ENCODE assay signal across 7 mouse cellular contexts in genomic region chr12:110373408-110374065, GRCm38 (mm10).
DNase-seq lines count a peak whose midpoint lies in the region; ATAC-seq lines count a peak whose summit lies in the region.

No protein-coding gene starts in this region.

- H3K9ac ChIP-seq in intestine, embryonic 14.5 days (ENCODE audit: low read length), result no peak overlapping the region

- no peaks in the 10 kb centered on the region for H3K9me3 ChIP-seq in intestine, embryonic 14.5 days (ENCODE audit: control insufficient read depth, low read length)
- no peaks in the 10 kb centered on the region for H3K9me3 ChIP-seq in midbrain, embryonic 10.5 days (replicated peaks)

- intact Hi-C loops in left cerebral cortex, postnatal 10 days (cut with DNase I), result loop anchor here (5.0 to 10.0 kb wide), 3 partner anchors 629 to 1471 kb away; no protein-coding TSS in a partner anchor

- peak; percentile 81 for ATAC-seq in intestine, embryonic 14.5 days (replicated peaks; ENCODE audit: low FRiP score, low TSS enrichment, low read depth)

- no peaks in the 10 kb centered on the region for H3K36me3 ChIP-seq in intestine, embryonic 14.5 days (ENCODE audit: control insufficient read depth, insufficient read depth, low read length)
- no peaks in the 10 kb centered on the region for H3K36me3 ChIP-seq in midbrain, embryonic 10.5 days

- WGBS in intestine, embryonic 14.5 days, result 3% methylated on average over 27 of the region's 27 CpGs
- 3% methylated on average over 27 of the region's 27 CpGs for WGBS in midbrain, embryonic 10.5 days

- H3K4me3 ChIP-seq in intestine, embryonic 14.5 days (ENCODE audit: low read depth, low read length), result no peak overlapping the region
- no peak overlapping the region for H3K4me3 ChIP-seq in midbrain, embryonic 10.5 days

- peaks cover 21% of the 10 kb centered on the region for H3K27me3 ChIP-seq in intestine, embryonic 14.5 days (replicated peaks; ENCODE audit: control insufficient read depth, insufficient read depth, low read length)
- H3K27me3 ChIP-seq in midbrain, embryonic 10.5 days (ENCODE audit: low read depth, poor library complexity, severe bottlenecking), result peaks cover 67% of the 10 kb centered on the region

- no peak overlapping the region for H3K27ac ChIP-seq in intestine, embryonic 14.5 days (ENCODE audit: low read depth)
- H3K27ac ChIP-seq in midbrain, embryonic 10.5 days (replicated peaks), result no peak overlapping the region

- H3K4me2 ChIP-seq in intestine, embryonic 14.5 days (ENCODE audit: low read length), result peak overlapping the region; percentile 34

- H3K4me1 ChIP-seq in intestine, embryonic 14.5 days (replicated peaks; ENCODE audit: control insufficient read depth, insufficient read depth, low read length), result no peaks in the 10 kb centered on the region
- H3K4me1 ChIP-seq in midbrain, embryonic 10.5 days, result peaks cover 52% of the 10 kb centered on the region

- peak; percentile 92 to 97 for DNase-seq in adrenal gland, adult (ENCODE audit: inconsistent age in 2 of 2, low spot score in 1 of 2)
- peak; percentile 91 for DNase-seq in embryo, embryonic 10.5 days (ENCODE audit: low spot score)
- DNase-seq in gastrocnemius, postnatal 25 days, result peak; percentile 86
- peak; percentile 93 for DNase-seq in intestine, embryonic 14.5 days (ENCODE audit: low spot score)
- DNase-seq in left cerebral cortex, postnatal 10 days (ENCODE audit: extremely low spot score in 1 of 2, low spot score in 2 of 2), result peak; percentile 80 to 90
- peak; percentile 86 for DNase-seq in midbrain, embryonic 10.5 days (ENCODE audit: low spot score)
- DNase-seq in right cerebral cortex, postnatal 4 days, result peak; percentile 88
